Mouse (Mus musculus) kidney, embryonic 14.5 days (tissue): ENCODE data around the gene Olfr1564. TPM values are rescaled to one million over a fixed set of nuclear protein-coding genes. Genes with fewer than 3 reads are reported as not detected.
A peak's percentile ranks its signal among the peaks of the same experiment; 100 is the strongest.
"Not testable (repeated sequence)": the region's sequence is repeated elsewhere in the genome, so short reads cannot be mapped to it uniquely, and the experiment has no call there.

Experiments used
- ATAC-seq: fragments of 200-750 bp; cut with Nextera tagmentation; 2 replicates; pipeline ENCODE4 v1.8.0; 2017; ENCODE audit warnings: moderate number of reproducible peaks, mild to moderate bottlenecking, moderate TSS enrichment, moderate library complexity; ENCODE audit not compliant: low FRiP score, low TSS enrichment
- H3K27ac ChIP-seq: fragments of 300-500 bp; sonication (generic); 2 replicates; pipeline ENCODE4 v1.5.1; 2014; ENCODE audit warnings: low read depth, mild to moderate bottlenecking, low read length, moderate library complexity, mixed read lengths
- H3K27me3 ChIP-seq: fragments of 300-500 bp; sonication (generic); 2 replicates; pipeline ENCODE4 v1.6.1; 2014; ENCODE audit warnings: mild to moderate bottlenecking, low read length; ENCODE audit not compliant: control insufficient read depth, insufficient read depth
- H3K36me3 ChIP-seq: fragments of 300-500 bp; sonication (generic); 2 replicates; pipeline ENCODE4 v1.6.1; 2014; ENCODE audit warnings: low read length, mixed read lengths; ENCODE audit not compliant: control insufficient read depth, insufficient read depth
- H3K4me1 ChIP-seq: fragments of 300-500 bp; sonication (generic); 2 replicates; pipeline ENCODE4 v1.6.1; 2014; ENCODE audit warnings: low read length, mixed read lengths; ENCODE audit not compliant: control insufficient read depth, insufficient read depth
- H3K4me2 ChIP-seq: fragments of 300-500 bp; sonication (generic); replicated peaks from 2 replicates; pipeline ENCODE4 v1.6.1; 2014; ENCODE audit warnings: low read depth, mild to moderate bottlenecking, low read length
- H3K4me3 ChIP-seq: fragments of 300-500 bp; sonication (generic); 2 replicates; pipeline ENCODE4 v1.5.1; 2014; ENCODE audit warnings: mild to moderate bottlenecking, low read length
- H3K9ac ChIP-seq: fragments of 300-500 bp; sonication (generic); 2 replicates; pipeline ENCODE4 v1.6.1; 2014; ENCODE audit warnings: low read depth, mild to moderate bottlenecking, low read length, moderate library complexity
- H3K9me3 ChIP-seq: fragments of 300-500 bp; sonication (generic); 2 replicates; pipeline ENCODE4 v1.6.1; 2016; ENCODE audit warnings: low read length; ENCODE audit not compliant: control insufficient read depth
- WGBS: fragments of 180-500 bp; shearing (Covaris S2); extraction: QIAGEN DNeasy Blood & Tissue Kit; methylation state at CpG from one replicate; pipeline ENCODE4 v1.1.7; 2014; 5-methylcytosine and 5-hydroxymethylcytosine counted together
- polyA plus RNA-seq: library from polyadenylated mRNA; unstranded; fragments of >200 nt; fragmentation: Nextera tagmentation; extraction: Ambion mirVana; gene quantifications from 2 replicates; pipeline ENCODE4 v1.2.1, GENCODE M21; 2014

Olfr1564 gene
- polyA plus RNA-seq, result not detected in 2 replicates

GRCm38 (mm10) chr17:33221590-33221989 is at the start of gene Olfr1564:
TSS of gene Olfr1564 (minus strand) at chr17:33221690.
- ATAC-seq, result no peak
- Histone ChIP-seq H3K4me1 (no peaks in the 10 kb centered on the region), H3K36me3 (no peaks in the 10 kb centered on the region), H3K9ac (no peak within 1 kb of the TSS), H3K4me2 (no peak within 1 kb of the TSS), H3K27ac (no peak within 1 kb of the TSS), H3K27me3 (no peaks in the 10 kb centered on the region), H3K4me3 (no peak within 1 kb of the TSS), H3K9me3 (peaks cover 8% of the 10 kb centered on the region; the same call in 1 of the 2 replicates)
- 86% methylated on average over 2 of the region's 2 CpGs for WGBS

GRCm38 (mm10) chr17:33268907-33269306 is 47.4 kb upstream of the Olfr1564 start:
- Histone ChIP-seq H3K4me2 (no peak overlapping the region), H3K27ac (no peak overlapping the region), H3K9me3 (no peaks in the 10 kb centered on the region), H3K4me1 (no peaks in the 10 kb centered on the region), H3K9ac (no peak overlapping the region), H3K4me3 (no peak overlapping the region), H3K27me3 (peaks cover 9% of the 10 kb centered on the region; the same call in 1 of the 2 replicates), H3K36me3 (no peaks in the 10 kb centered on the region)
- 84% methylated on average over 9 of the region's 9 CpGs for WGBS
- ATAC-seq, result no peak

GRCm38 (mm10) chr17:33264376-33264775 is 42.9 kb upstream of the Olfr1564 start, which contains the start of gene Olfr63:
TSS of gene Olfr63 (plus strand) at chr17:33264676.
- no peaks in the 10 kb centered on the region for H3K36me3 ChIP-seq
- ATAC-seq, result no peak
- no peaks in the 10 kb centered on the region for H3K9me3 ChIP-seq
- H3K27ac ChIP-seq, result no peak within 1 kb of the TSS
- H3K4me1 ChIP-seq, result no peaks in the 10 kb centered on the region
- WGBS, result 75% methylated on average over 1 of the region's 1 CpGs
- peaks cover 9% of the 10 kb centered on the region; the same call in 1 of the 2 replicates for H3K27me3 ChIP-seq
- H3K4me2 ChIP-seq, result no peak within 1 kb of the TSS
- no peak within 1 kb of the TSS for H3K9ac ChIP-seq
- no peak within 1 kb of the TSS for H3K4me3 ChIP-seq

- not testable (repeated sequence) for H3K27ac ChIP-seq, H3K27me3 ChIP-seq, H3K9ac ChIP-seq, ATAC-seq, H3K4me2 ChIP-seq, H3K4me1 ChIP-seq, H3K9me3 ChIP-seq, H3K36me3 ChIP-seq, H3K4me3 ChIP-seq
- no CpG with 5 or more reads among the region's 2 CpGs for WGBS
These were observed 33.8 kb upstream of the Olfr1564 start for GRCm38 (mm10) chr17:33255319-33255657.

- H3K36me3 ChIP-seq, H3K27me3 ChIP-seq, H3K4me2 ChIP-seq, H3K4me3 ChIP-seq, H3K9me3 ChIP-seq, H3K9ac ChIP-seq, H3K4me1 ChIP-seq, H3K27ac ChIP-seq: not testable (repeated sequence)
- WGBS, result 53% methylated on average over 1 of the region's 34 CpGs
- peak; percentile 99 for ATAC-seq
These were observed 33.2 kb upstream of the Olfr1564 start, which contains the start of gene Zfp955a for GRCm38 (mm10) chr17:33254530-33255318. TSS of gene Zfp955a (minus strand) at chr17:33255145.

GRCm38 (mm10) chr17:33236646-33237045 is 15.2 kb upstream of the Olfr1564 start:
- ATAC-seq, H3K4me3 ChIP-seq, H3K9me3 ChIP-seq, H3K4me2 ChIP-seq, H3K27me3 ChIP-seq, H3K27ac ChIP-seq, H3K9ac ChIP-seq, H3K4me1 ChIP-seq: not testable (repeated sequence)
- peaks cover 10% of the 10 kb centered on the region for H3K36me3 ChIP-seq
- WGBS, result 92% methylated on average over 1 of the region's 1 CpGs

GRCm38 (mm10) chr17:33191002-33191401 is 30.5 kb downstream of the Olfr1564 start, which contains the start of gene Olfr239:
TSS of gene Olfr239 (plus strand) at chr17:33191302.
- not testable (repeated sequence) for H3K27ac ChIP-seq, ATAC-seq, H3K36me3 ChIP-seq, H3K9ac ChIP-seq, H3K4me3 ChIP-seq, H3K9me3 ChIP-seq, H3K4me2 ChIP-seq, H3K4me1 ChIP-seq, H3K27me3 ChIP-seq
- WGBS, result no CpG with 5 or more reads among the region's 2 CpGs

- H3K4me1 ChIP-seq, ATAC-seq: not testable (repeated sequence)
- WGBS, result 80% methylated on average over 1 of the region's 1 CpGs
These were observed 53.3 kb downstream of the Olfr1564 start, which contains the start of gene Olfr55 for GRCm38 (mm10) chr17:33168147-33168546. TSS of gene Olfr55 (plus strand) at chr17:33168447.

More at GRCm38 (mm10) chr17:33168147-33168546, 53.3 kb downstream of the Olfr1564 start, which contains the start of gene Olfr55:
- not testable (repeated sequence) for H3K27me3 ChIP-seq, H3K36me3 ChIP-seq, H3K27ac ChIP-seq, H3K9me3 ChIP-seq, H3K4me2 ChIP-seq, H3K9ac ChIP-seq, H3K4me3 ChIP-seq
